ENCODE assay signal across 26 mouse cellular contexts in genomic region chr1:153316286-153316685, GRCm38 (mm10). TPM values are rescaled to one million over a fixed set of nuclear protein-coding genes. Genes with fewer than 3 reads are reported as not detected.
DNase-seq lines count a peak whose midpoint lies in the region; ATAC-seq and TF ChIP-seq lines count a peak whose summit lies in the region.
"Had no signal": no experiment of that assay in that cellular context is flagged by ENCODE, and none has a peak within 500 bp of the region (broad histone marks: within the 10 kb centered on the region; RNA-seq: fewer than 3 reads in every experiment).

No protein-coding gene starts in this region.

- H3K4me2 ChIP-seq in heart, embryonic 15.5 days = no peak overlapping the region
- no peak overlapping the region for H3K4me2 ChIP-seq in liver, postnatal 0 days (ENCODE audit: low read depth, low read length)
- no peak overlapping the region for H3K4me2 ChIP-seq in liver, embryonic 11.5 days
- H3K4me2 ChIP-seq: forebrain, embryonic 13.5 days; heart, embryonic 12.5 days; hindbrain, embryonic 12.5 days had no signal

- no peak for ATAC-seq in heart, embryonic 15.5 days (replicated peaks; ENCODE audit: insufficient number of reproducible peaks, insufficient read depth, low FRiP score, low read depth)
- no peak for ATAC-seq in liver, postnatal 0 days
- no peak for ATAC-seq in liver, embryonic 11.5 days (replicated peaks; ENCODE audit: low FRiP score)
- ATAC-seq: activated CD4-positive, CD25-positive, alpha-beta regulatory T cell, adult 4 months; CD4-positive, CD25-positive, alpha-beta regulatory T cell, adult 4 months; forebrain, embryonic 13.5 days; forebrain, embryonic 16.5 days; hindbrain, embryonic 16.5 days; inflammation-experienced regulatory T-cells, adult 6 months; intestine, embryonic 16.5 days; Patski had no signal

- 0 out of 2 replicates have a peak overlapping the region, but pooled peaks have one; percentile 1 for H3K27ac ChIP-seq in heart, embryonic 15.5 days
- H3K27ac ChIP-seq in liver, postnatal 0 days (ENCODE audit: low read depth) = no peak overlapping the region
- H3K27ac ChIP-seq in liver, embryonic 11.5 days (ENCODE audit: low read depth, low read length) = no peak overlapping the region
- H3K27ac ChIP-seq: forebrain, embryonic 10.5 days; hindbrain, embryonic 12.5 days had no signal

- no peaks in the 10 kb centered on the region for H3K36me3 ChIP-seq in heart, embryonic 15.5 days
- H3K36me3 ChIP-seq in liver, postnatal 0 days (replicated peaks; ENCODE audit: insufficient read depth, low read length) = no peaks in the 10 kb centered on the region
- H3K36me3 ChIP-seq in liver, embryonic 11.5 days (ENCODE audit: control insufficient read depth, insufficient read depth, low read length) = no peaks in the 10 kb centered on the region

- DNase-seq in heart, adult 8-10 months (ENCODE audit: low spot score) = no peak
- no peak for DNase-seq in liver, postnatal 0 days
- no peak for DNase-seq in liver, embryonic 11.5 days (ENCODE audit: low spot score)
- DNase-seq in ES-CJ7 (ENCODE audit: low read depth, low spot score) = peak; percentile 89
- peak; percentile 78 for DNase-seq in ZHBTc4 (ENCODE audit: low read depth, low spot score)
- no peak for DNase-seq in layer of hippocampus, adult 9-10 months (ENCODE audit: low spot score)
- DNase-seq in adrenal gland, adult 2 months = no peak
- DNase-seq: adrenal gland, postnatal 10 days; adrenal gland, postnatal 36 days; cerebellum, adult 18-20 months; cerebellum, adult 9-10 months; cerebellum, postnatal 14 days; gastrocnemius, postnatal 36 days had no signal

- no peaks in the 10 kb centered on the region for H3K27me3 ChIP-seq in heart, embryonic 15.5 days
- H3K27me3 ChIP-seq in liver, postnatal 0 days (ENCODE audit: insufficient read depth, low read length) = no peaks in the 10 kb centered on the region
- H3K27me3 ChIP-seq in liver, embryonic 11.5 days (replicated peaks; ENCODE audit: control insufficient read depth, insufficient read depth, low read length) = no peaks in the 10 kb centered on the region
- H3K27me3 ChIP-seq: forebrain, embryonic 13.5 days; heart, embryonic 12.5 days; hindbrain, embryonic 12.5 days; Patski had no signal

- no peak overlapping the region for H3K9ac ChIP-seq in heart, embryonic 15.5 days
- no peak overlapping the region for H3K9ac ChIP-seq in liver, postnatal 0 days (replicated peaks)
- no peak overlapping the region for H3K9ac ChIP-seq in liver, embryonic 11.5 days (ENCODE audit: low read depth, low read length)
- H3K9ac ChIP-seq: forebrain, embryonic 13.5 days; heart, embryonic 12.5 days; hindbrain, embryonic 12.5 days had no signal

- H3K4me1 ChIP-seq in heart, embryonic 15.5 days (replicated peaks) = peaks cover 70% of the 10 kb centered on the region
- H3K4me1 ChIP-seq in liver, postnatal 0 days (ENCODE audit: insufficient read depth) = peaks cover 15% of the 10 kb centered on the region
- H3K4me1 ChIP-seq in liver, embryonic 11.5 days (replicated peaks; ENCODE audit: control insufficient read depth, insufficient read depth, low read length) = peaks cover 16% of the 10 kb centered on the region

- H3K4me3 ChIP-seq in heart, embryonic 15.5 days = no peak overlapping the region
- H3K4me3 ChIP-seq in liver, postnatal 0 days (ENCODE audit: low read depth, low read length) = no peak overlapping the region
- H3K4me3 ChIP-seq in liver, embryonic 11.5 days (ENCODE audit: low read depth, low read length) = no peak overlapping the region
- H3K4me3 ChIP-seq: forebrain, embryonic 10.5 days; forebrain, embryonic 13.5 days; heart, embryonic 12.5 days; hindbrain, embryonic 12.5 days had no signal

- TF ChIP-seq EP300 in liver, postnatal 0 days (IDR thresholded peaks at IDR 0.05; ENCODE audit: low read depth) = no peak

- 0 out of 2 replicates have a peak, but pooled peaks have one; percentile 7 for TF ChIP-seq CTCF in liver, postnatal 0 days (IDR thresholded peaks at IDR 0.05; ENCODE audit: low read depth)

- H3K9me3 ChIP-seq in heart, embryonic 15.5 days (replicated peaks) = no peaks in the 10 kb centered on the region
- no peaks in the 10 kb centered on the region for H3K9me3 ChIP-seq in liver, postnatal 0 days (ENCODE audit: low read length)
- no peaks in the 10 kb centered on the region for H3K9me3 ChIP-seq in liver, embryonic 11.5 days (ENCODE audit: control insufficient read depth, low read length)
- H3K9me3 ChIP-seq: forebrain, embryonic 10.5 days; forebrain, embryonic 13.5 days; G1E; heart, embryonic 12.5 days; hindbrain, embryonic 12.5 days had no signal

RNA-seq across cellular contexts. Expression of gene Lamc1, which starts 16.3 kb away (rescaled TPM):
- 74.3 and 85.4 TPM in 2 replicates for polyA plus RNA-seq in heart, embryonic 15.5 days (2015; fragmentation: Nextera tagmentation; extraction: Ambion mirVana)
- 100 to 1,000 TPM in 2 of 4 experiments, 10 to 100 TPM in 2; 83.2 to 109 (median 98.8) TPM for total RNA-seq in heart, adult 8-10 months (2022)
- polyA plus RNA-seq in liver, postnatal 0 days (2015; fragmentation: Nextera tagmentation; extraction: Ambion mirVana) = 9.6 and 11.5 TPM in 2 replicates
- 29.5 and 31.9 TPM in 2 replicates for polyA plus RNA-seq in liver, embryonic 11.5 days (2014; fragmentation: Nextera tagmentation; extraction: Ambion mirVana)
- 10 to 100 TPM; 61.1 to 76.0 TPM for total RNA-seq in adrenal gland, adult 2 months (2021)
- polyA plus RNA-seq in adrenal gland, adult 2 months (2012; rRNA removed) = 48.4 and 54.8 TPM in 2 replicates

Comparison
In these comparisons a context has a peak if more than half of its experiments do, and no peak if none do; other contexts are left out.
1. DNase-seq: peak in ES-CJ7 (single experiment) and ZHBTc4 (single experiment); none in heart, adult 8-10 months (single experiment), liver, postnatal 0 days (single experiment), liver, embryonic 11.5 days (single experiment), layer of hippocampus, adult 9-10 months (single experiment) and adrenal gland, adult 2 months (single experiment).